Mouse (Mus musculus): ENCODE measurements at regions not wholly inside any gene's neighbourhood (a gene's known extent, or its start where the extent isn't known, plus 50 kb on each side); places are given as distances from the start of the nearest gene placed in this dataset.

DNA sequence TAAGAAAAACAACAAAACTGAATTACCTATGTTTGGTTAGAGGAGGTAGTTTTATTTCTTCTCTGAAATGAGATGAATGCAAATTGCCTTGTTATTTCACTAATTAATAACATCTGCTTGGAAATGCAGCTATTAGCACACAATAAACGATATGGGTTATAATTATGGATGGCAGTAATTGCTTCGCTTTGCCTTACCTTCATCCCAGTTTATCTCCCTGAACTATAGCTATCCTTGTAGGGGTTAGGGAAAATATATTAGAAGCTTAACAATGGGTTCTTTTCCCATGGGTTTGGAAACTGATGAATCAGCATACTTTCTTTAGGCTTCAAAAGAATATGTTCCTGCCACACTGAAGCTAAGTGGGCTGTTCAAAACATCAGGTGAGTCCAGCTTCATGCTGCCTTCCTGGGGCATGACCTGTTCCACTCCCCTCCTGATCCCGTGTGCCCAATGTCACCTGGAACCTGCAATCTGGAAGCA lies 1132.9 kb downstream of the Gsdmc2 start:
- H3K36me3 ChIP-seq (ENCODE audit: control insufficient read depth, insufficient read depth, low read length) = no peaks in the 10 kb centered on the region
- H3K4me1 ChIP-seq (replicated peaks; ENCODE audit: control insufficient read depth, insufficient read depth, low read length) = no peaks in the 10 kb centered on the region
- no peak for DNase-seq
- H3K27me3 ChIP-seq (ENCODE audit: control insufficient read depth, insufficient read depth, low read length) = no peaks in the 10 kb centered on the region
- H3K4me3 ChIP-seq (ENCODE audit: control insufficient read depth, insufficient read depth, low read length) = no peak overlapping the region
- 97% methylated on average over 3 of the region's 3 CpGs for WGBS
- no peak overlapping the region for H3K27ac ChIP-seq (ENCODE audit: control insufficient read depth, insufficient read depth, low read length)
- no peak for TF ChIP-seq POLR2A (IDR thresholded peaks at IDR 0.05; ENCODE audit: control insufficient read depth, extremely low read depth, insufficient read depth, low read length, poor library complexity)
- no peak for TF ChIP-seq CTCF (IDR thresholded peaks at IDR 0.05; ENCODE audit: borderline replicate concordance, control insufficient read depth, extremely low read depth, insufficient read depth, low read length, poor library complexity)

DNA sequence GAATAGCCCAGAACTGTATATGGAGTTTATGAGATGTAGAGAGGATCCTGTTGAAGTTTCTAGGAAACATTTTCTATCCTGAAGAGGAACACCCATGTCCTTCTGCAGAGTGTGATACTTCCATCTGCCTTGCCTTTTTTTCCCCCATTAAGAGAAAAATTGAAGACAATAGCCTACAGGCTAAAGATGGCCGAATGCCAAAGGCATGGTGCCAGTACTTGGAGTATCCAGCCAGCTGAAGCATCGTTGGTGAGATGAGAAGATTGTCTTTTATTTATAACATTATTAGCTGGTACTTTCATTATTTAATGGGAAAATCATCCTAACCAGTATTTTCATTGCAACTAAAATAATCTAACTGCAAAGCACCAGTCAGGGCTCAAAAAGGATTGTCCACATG lies 1135.4 kb downstream of the Gsdmc2 start:
- Histone ChIP-seq H3K4me1 (replicated peaks; ENCODE audit: control insufficient read depth, insufficient read depth, low read length) (no peaks in the 10 kb centered on the region), H3K4me3 (ENCODE audit: control insufficient read depth, insufficient read depth, low read length) (no peak overlapping the region), H3K36me3 (ENCODE audit: control insufficient read depth, insufficient read depth, low read length) (no peaks in the 10 kb centered on the region), H3K27ac (ENCODE audit: control insufficient read depth, insufficient read depth, low read length) (no peak overlapping the region), H3K27me3 (ENCODE audit: control insufficient read depth, insufficient read depth, low read length) (no peaks in the 10 kb centered on the region)
- TF ChIP-seq POLR2A (IDR thresholded peaks at IDR 0.05; ENCODE audit: control insufficient read depth, extremely low read depth, insufficient read depth, low read length, poor library complexity) = no peak
- no peak for TF ChIP-seq CTCF (IDR thresholded peaks at IDR 0.05; ENCODE audit: borderline replicate concordance, control insufficient read depth, extremely low read depth, insufficient read depth, low read length, poor library complexity)
- DNase-seq = no peak
- 92% methylated on average over 2 of the region's 2 CpGs for WGBS

DNA sequence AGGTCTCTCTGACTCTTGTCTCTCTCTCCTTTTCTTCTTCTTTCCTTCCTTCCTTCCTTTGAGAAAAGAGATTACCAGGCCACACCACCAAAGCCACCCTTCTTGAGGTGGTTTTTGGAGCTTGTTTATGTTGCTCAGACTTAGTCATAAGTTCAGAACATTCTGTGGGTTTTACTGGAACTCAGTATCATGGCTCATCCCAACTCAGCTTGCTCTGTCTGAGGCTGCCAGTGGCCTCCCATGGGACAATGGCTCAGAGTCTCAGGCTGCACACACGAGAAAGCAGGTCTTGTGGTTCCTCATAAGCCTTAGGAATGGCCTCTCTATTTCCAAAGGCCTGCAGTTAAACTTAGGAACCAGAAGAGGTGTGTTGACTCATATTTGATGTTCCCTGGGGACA lies 1146.4 kb downstream of the Gsdmc2 start:
- H3K4me1 ChIP-seq (replicated peaks; ENCODE audit: control insufficient read depth, insufficient read depth, low read length) = peaks cover 4% of the 10 kb centered on the region
- no peak overlapping the region for H3K27ac ChIP-seq (ENCODE audit: control insufficient read depth, insufficient read depth, low read length)
- no peaks in the 10 kb centered on the region for H3K36me3 ChIP-seq (ENCODE audit: control insufficient read depth, insufficient read depth, low read length)
- 42% methylated on average over 1 of the region's 1 CpGs for WGBS
- no peak for DNase-seq
- no peak overlapping the region for H3K4me3 ChIP-seq (ENCODE audit: control insufficient read depth, insufficient read depth, low read length)
- TF ChIP-seq CTCF (IDR thresholded peaks at IDR 0.05; ENCODE audit: borderline replicate concordance, control insufficient read depth, extremely low read depth, insufficient read depth, low read length, poor library complexity) (no peak), POLR2A (IDR thresholded peaks at IDR 0.05; ENCODE audit: control insufficient read depth, extremely low read depth, insufficient read depth, low read length, poor library complexity) (no peak)
- no peaks in the 10 kb centered on the region for H3K27me3 ChIP-seq (ENCODE audit: control insufficient read depth, insufficient read depth, low read length)

DNA sequence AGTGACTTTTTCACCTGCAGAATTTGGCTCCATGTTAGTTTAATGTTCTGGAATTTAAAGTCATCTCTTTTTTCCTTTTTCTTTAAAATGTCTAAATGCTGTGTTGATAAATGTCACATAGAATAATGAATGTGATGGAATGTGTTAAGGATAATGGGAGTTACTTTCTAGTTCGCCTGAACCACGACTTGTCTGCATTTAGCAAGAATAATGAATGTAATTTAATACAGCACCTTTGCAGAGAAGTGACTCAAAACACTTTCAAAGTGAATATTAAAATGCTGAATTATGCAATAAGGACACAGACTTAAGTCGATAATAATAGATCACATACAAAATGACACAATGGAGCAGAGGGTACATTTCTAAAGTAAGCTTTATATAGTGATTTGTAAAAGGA lies 1150.2 kb downstream of the Gsdmc2 start:
- TF ChIP-seq POLR2A (IDR thresholded peaks at IDR 0.05; ENCODE audit: control insufficient read depth, extremely low read depth, insufficient read depth, low read length, poor library complexity) (no peak), CTCF (IDR thresholded peaks at IDR 0.05; ENCODE audit: borderline replicate concordance, control insufficient read depth, extremely low read depth, insufficient read depth, low read length, poor library complexity) (no peak)
- WGBS = 93% methylated on average over 3 of the region's 3 CpGs
- Histone ChIP-seq H3K27ac (ENCODE audit: control insufficient read depth, insufficient read depth, low read length) (no peak overlapping the region), H3K4me1 (replicated peaks; ENCODE audit: control insufficient read depth, insufficient read depth, low read length) (peaks cover 4% of the 10 kb centered on the region), H3K27me3 (ENCODE audit: control insufficient read depth, insufficient read depth, low read length) (no peaks in the 10 kb centered on the region), H3K36me3 (ENCODE audit: control insufficient read depth, insufficient read depth, low read length) (no peaks in the 10 kb centered on the region), H3K4me3 (ENCODE audit: control insufficient read depth, insufficient read depth, low read length) (no peak overlapping the region)
- no peak for DNase-seq

DNA sequence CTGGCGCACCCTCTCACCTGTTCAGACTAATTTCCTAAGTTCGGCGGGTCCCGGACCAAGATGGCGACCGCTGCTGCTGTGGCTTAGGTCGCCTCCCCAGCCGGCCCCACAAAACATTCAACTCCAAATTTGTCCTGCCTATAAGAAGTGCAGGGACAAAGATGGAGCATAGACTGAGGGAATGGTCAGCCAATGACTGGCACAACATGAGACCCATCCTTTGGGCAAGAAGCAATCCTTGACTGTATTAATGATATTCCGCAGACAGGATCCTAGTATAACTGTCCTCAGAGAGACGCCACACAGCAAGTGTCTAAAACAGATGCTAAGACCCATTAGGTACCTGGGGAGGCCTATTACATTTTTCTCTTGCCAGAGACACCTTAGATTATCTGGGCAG lies 1151.3 kb downstream of the Gsdmc2 start:
- Histone ChIP-seq H3K27ac (ENCODE audit: control insufficient read depth, insufficient read depth, low read length) (no peak overlapping the region), H3K36me3 (ENCODE audit: control insufficient read depth, insufficient read depth, low read length) (no peaks in the 10 kb centered on the region), H3K4me3 (ENCODE audit: control insufficient read depth, insufficient read depth, low read length) (no peak overlapping the region), H3K4me1 (replicated peaks; ENCODE audit: control insufficient read depth, insufficient read depth, low read length) (peaks cover 4% of the 10 kb centered on the region), H3K27me3 (ENCODE audit: control insufficient read depth, insufficient read depth, low read length) (no peaks in the 10 kb centered on the region)
- TF ChIP-seq POLR2A (IDR thresholded peaks at IDR 0.05; ENCODE audit: control insufficient read depth, extremely low read depth, insufficient read depth, low read length, poor library complexity) = no peak
- TF ChIP-seq CTCF (IDR thresholded peaks at IDR 0.05; ENCODE audit: borderline replicate concordance, control insufficient read depth, extremely low read depth, insufficient read depth, low read length, poor library complexity) = no peak
- no peak for DNase-seq
- WGBS = 97% methylated on average over 9 of the region's 10 CpGs

DNA sequence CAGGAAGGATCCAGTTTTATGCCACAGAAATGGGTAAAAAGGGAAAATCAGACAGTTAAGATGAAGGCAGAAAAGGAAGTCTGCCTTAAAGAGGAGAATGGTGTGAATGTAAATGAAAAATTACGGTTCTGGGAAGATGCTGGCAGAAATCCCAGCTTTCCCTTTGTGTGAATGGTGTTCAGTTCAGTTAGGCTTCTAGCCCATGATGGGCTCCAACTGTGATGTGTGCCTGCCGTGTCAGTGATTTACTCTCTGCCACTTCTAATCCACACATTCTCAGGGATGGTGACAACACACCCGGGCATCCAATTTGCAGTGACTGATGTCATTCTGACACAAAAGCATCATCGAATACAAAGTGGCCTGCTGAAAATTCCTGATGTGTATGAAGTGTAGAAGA lies 1171.6 kb downstream of the Gsdmc2 start:
- no peaks in the 10 kb centered on the region for H3K36me3 ChIP-seq (ENCODE audit: control insufficient read depth, insufficient read depth, low read length)
- no peaks in the 10 kb centered on the region for H3K27me3 ChIP-seq (ENCODE audit: control insufficient read depth, insufficient read depth, low read length)
- no peak overlapping the region for H3K4me3 ChIP-seq (ENCODE audit: control insufficient read depth, insufficient read depth, low read length)
- TF ChIP-seq CTCF (IDR thresholded peaks at IDR 0.05; ENCODE audit: borderline replicate concordance, control insufficient read depth, extremely low read depth, insufficient read depth, low read length, poor library complexity) = no peak
- TF ChIP-seq POLR2A (IDR thresholded peaks at IDR 0.05; ENCODE audit: control insufficient read depth, extremely low read depth, insufficient read depth, low read length, poor library complexity) = no peak
- DNase-seq = no peak
- H3K4me1 ChIP-seq (replicated peaks; ENCODE audit: control insufficient read depth, insufficient read depth, low read length) = no peaks in the 10 kb centered on the region
- 95% methylated on average over 4 of the region's 4 CpGs for WGBS
- no peak overlapping the region for H3K27ac ChIP-seq (ENCODE audit: control insufficient read depth, insufficient read depth, low read length)

DNA sequence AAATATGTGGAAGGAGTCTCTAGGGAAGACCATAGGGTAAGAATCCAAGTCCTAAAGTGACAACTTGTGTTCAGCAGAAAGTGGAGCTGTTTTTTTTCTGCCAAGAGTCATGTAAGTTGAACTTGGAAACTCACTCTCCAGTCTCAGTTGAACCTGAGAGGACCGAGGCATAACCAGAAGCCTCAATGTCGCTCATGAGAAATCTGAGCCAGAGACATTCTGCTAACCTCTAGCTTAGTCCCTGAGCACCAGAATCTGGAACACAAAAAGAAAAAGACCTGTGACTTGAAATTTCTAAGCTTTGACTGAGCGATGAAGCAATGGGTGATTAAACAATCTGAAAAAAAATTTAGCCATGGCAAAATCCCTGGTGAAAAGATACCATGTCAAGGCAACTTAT lies 1175.0 kb downstream of the Gsdmc2 start:
- no peak overlapping the region for H3K4me3 ChIP-seq (ENCODE audit: control insufficient read depth, insufficient read depth, low read length)
- H3K4me1 ChIP-seq (replicated peaks; ENCODE audit: control insufficient read depth, insufficient read depth, low read length) = no peaks in the 10 kb centered on the region
- no peaks in the 10 kb centered on the region for H3K27me3 ChIP-seq (ENCODE audit: control insufficient read depth, insufficient read depth, low read length)
- 99% methylated on average over 3 of the region's 3 CpGs for WGBS
- TF ChIP-seq CTCF (IDR thresholded peaks at IDR 0.05; ENCODE audit: borderline replicate concordance, control insufficient read depth, extremely low read depth, insufficient read depth, low read length, poor library complexity) = no peak
- no peak for TF ChIP-seq POLR2A (IDR thresholded peaks at IDR 0.05; ENCODE audit: control insufficient read depth, extremely low read depth, insufficient read depth, low read length, poor library complexity)
- DNase-seq = no peak
- no peaks in the 10 kb centered on the region for H3K36me3 ChIP-seq (ENCODE audit: control insufficient read depth, insufficient read depth, low read length)
- H3K27ac ChIP-seq (ENCODE audit: control insufficient read depth, insufficient read depth, low read length) = no peak overlapping the region
